Mouse (Mus musculus) v-Abl transformed pro-B cells (cell line): ENCODE measurements around the gene Madd.

Experiments
- in situ Hi-C, 2 experiments: fragments of 400-800 bp; cut with MboI; formaldehyde crosslinking; loops; one replicate each; pipeline ENCODE4 v1.15.1; 2025; ENCODE audit not compliant: unreplicated experiment in 2 of 2

The Madd gene

DNA sequence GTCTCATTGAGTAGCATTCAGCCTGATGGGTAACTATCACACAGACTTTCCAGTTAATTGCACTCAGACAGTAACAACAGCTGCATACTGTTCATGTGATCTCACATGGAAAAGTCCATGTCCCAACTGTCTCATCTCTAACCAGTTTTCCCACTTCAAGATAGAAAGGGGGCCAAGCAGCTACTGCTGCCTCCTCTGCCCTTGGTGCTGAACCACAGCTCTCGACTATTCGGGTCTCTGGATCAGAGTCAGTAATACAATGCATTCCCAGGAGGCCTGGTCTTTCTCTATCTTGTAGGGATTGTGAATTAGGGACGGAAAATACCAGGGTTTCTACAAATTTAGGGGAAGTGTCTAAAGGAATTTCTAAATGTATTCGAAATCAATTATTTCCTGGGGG, 3.8 kb downstream of the Madd start:
- in situ Hi-C loops: no loop called here

DNA sequence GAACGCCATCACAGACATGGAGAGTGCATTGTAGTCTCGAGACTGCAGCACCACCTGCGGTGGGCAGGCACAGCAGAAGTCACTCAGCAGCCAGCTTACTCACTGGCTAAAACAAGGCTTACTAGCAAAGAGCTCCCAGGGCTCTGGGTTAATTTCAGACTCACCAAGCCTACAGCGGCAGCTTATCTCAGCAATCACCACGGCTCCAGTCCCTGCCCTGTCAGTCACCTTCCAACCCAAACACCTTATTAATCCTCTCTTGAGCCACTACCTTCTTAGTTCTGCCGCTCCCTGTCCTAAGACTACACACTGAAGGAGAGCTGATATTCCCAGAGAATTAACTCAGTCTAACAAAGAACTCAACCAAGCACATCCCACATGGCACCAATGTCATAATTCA, 7.4 kb downstream of the Madd start:
- in situ Hi-C loops: no loop called here

GRCm38 (mm10) chr2:91175490-91175889, 8.1 kb downstream of the Madd start:
- in situ Hi-C loops: no loop called here

DNA sequence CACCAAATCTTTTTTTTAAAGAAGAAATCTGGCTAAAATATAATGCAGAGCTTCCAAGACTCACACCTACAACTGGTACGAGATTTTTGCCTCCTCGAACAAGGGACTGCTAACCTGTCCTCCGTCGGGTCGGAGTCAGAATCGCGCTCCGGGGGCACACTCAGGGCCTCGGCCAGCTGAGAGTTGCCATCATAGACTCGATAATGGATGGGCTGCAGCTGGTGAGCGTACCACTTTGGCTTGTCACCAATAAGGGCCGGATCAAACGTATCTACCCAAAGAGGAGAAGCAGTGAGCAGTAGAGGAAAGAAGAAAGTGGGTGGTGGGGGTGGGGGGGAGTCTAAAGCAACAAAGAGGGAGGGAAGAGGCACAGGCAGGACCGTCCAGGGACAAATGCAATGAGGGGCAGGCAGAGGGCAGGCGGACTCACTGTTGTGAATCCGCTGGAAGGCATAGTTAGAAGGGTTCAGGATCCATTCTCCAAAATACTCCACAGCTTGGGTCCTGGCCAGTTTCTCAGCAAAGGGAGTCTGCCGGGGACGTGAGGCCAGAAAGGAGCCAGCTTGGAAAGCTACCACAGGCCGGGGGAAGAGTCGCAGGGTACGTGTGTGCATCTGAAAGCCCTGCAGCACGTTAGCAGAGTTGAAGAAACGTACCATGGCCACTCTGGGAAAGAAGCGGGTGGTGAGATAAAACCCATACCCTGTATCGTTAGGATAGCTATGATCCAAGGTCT, 13.9 kb downstream of the Madd start:
- in situ Hi-C loops: loop anchor here in 1 of 2 experiments (10.0 kb wide), 1 partner anchor 405 kb away; no protein-coding TSS in a partner anchor

DNA sequence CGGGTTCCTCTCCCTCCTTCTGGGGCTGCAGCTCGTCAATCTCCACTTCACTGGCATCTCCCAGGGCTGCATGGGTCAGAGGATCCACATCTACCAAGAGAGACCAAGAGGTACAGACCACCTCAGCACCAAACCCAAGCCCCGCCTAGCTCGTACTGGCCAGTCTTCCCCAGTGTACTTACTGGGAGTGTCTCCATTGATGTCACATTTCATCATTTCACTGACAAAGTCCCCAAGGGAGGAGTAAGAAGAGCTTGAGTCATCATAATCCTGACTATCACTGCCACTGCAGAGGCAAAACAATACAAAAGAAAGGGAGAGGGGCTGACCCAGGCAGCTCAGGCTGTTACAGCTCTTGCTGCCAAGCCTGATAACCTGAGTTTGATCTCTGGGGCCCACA, 16.0 kb downstream of the Madd start:
- in situ Hi-C loops: loop anchor here in 1 of 2 experiments (10.0 kb wide), 1 partner anchor 403 kb away; no protein-coding TSS in a partner anchor

DNA sequence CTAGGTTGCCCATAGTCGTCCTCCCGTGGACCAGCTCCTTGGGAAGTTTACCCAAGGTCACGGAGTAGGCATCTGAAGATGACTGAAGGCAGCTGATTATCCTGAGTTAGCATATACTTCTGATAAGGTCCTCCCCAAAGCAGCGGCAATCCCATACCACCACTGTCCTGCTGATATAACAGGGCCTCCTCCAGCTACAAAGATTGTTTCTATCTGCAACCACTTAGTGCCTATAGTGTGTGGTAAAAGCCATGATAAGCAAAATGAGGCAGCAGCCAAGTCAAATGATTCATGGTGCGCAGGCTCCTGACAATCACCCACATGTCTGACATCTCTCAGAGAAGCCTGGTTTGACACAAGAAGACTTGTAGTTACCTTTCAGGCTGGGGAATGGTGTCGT, 18.6 kb downstream of the Madd start:
- in situ Hi-C loops: loop anchor here in 1 of 2 experiments (10.0 kb wide), 1 partner anchor 400 kb away; no protein-coding TSS in a partner anchor

- in situ Hi-C loops: loop anchor here in 1 of 2 experiments (10.0 kb wide), 1 partner anchor 399 kb away; no protein-coding TSS in a partner anchor
Observed at GRCm38 (mm10) chr2:91163532-91163931, 20.1 kb downstream of the Madd start.

DNA sequence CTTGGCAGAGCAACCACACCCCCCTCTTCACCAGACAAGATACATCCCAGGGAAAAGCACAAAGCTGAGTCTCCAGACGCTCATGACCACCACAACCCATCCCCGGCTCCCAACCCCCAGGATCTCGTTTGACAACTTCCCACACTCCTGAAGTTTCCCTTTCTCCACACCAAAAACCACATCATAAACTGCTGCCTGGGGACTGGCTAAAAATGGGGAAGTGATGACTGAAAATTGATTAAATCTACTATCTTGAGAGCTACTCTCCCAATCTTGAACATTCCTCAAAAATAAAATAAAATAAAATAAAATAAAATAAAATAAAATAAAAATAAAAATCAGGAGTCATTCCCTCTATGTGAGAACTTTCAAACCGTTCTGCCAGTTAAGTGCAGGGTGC, 20.7 kb downstream of the Madd start:
- in situ Hi-C loops: loop anchor here in 1 of 2 experiments (10.0 kb wide), 1 partner anchor 398 kb away; no protein-coding TSS in a partner anchor

DNA sequence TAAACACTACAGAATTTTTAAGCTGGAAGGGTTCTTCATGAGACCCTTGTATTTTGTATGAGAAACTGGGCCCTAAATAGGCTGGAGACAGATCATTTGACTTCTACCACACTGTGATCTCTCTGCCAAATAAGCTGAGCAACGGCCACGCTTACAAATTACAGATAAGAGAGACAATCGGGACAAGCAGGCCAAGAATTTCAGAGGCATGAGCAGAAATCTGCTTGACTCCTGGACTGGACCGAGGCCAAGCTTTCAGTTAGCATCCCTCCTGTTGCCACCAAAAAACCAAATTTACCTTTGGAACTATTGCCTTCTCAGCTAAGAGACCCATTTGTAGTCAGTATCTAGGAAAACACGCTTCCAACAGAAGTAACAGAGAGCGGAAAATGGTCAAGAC, 23.0 kb downstream of the Madd start:
- in situ Hi-C loops: loop anchor here in 1 of 2 experiments (10.0 kb wide), 1 partner anchor 396 kb away; no protein-coding TSS in a partner anchor

- in situ Hi-C loops: no loop called here
Observed at GRCm38 (mm10) chr2:91157002-91157752, 26.5 kb downstream of the Madd start.

- in situ Hi-C loops: no loop called here
Observed at GRCm38 (mm10) chr2:91154091-91154490, 29.5 kb downstream of the Madd start.

GRCm38 (mm10) chr2:91152885-91153377, 30.7 kb downstream of the Madd start:
- in situ Hi-C loops: no loop called here

GRCm38 (mm10) chr2:91151331-91151730, 32.3 kb downstream of the Madd start:
- in situ Hi-C loops: no loop called here

GRCm38 (mm10) chr2:91148101-91148500, 35.5 kb downstream of the Madd start:
- in situ Hi-C loops: no loop called here

DNA sequence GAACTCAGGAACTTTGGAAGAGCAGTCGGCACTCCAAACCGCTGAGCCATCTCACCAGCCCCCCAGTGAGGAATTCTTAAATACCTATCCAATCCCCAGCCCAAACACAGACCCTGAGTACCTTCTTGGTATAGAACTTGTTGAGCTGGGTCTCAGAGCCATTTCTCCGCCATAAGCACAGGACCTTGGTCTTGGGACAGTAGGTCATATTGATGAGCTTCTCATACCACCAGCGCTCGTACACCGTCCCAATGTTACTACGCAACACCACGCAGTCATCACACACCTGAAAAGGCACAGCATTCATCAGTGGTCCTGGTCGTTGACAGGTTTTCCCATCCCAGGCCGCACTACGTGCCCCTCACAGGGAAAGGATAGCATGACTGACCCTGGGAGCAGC, 40.2 kb downstream of the Madd start:
- in situ Hi-C loops: no loop called here

GRCm38 (mm10) chr2:91142920-91143319, 40.7 kb downstream of the Madd start:
- in situ Hi-C loops: no loop called here

DNA sequence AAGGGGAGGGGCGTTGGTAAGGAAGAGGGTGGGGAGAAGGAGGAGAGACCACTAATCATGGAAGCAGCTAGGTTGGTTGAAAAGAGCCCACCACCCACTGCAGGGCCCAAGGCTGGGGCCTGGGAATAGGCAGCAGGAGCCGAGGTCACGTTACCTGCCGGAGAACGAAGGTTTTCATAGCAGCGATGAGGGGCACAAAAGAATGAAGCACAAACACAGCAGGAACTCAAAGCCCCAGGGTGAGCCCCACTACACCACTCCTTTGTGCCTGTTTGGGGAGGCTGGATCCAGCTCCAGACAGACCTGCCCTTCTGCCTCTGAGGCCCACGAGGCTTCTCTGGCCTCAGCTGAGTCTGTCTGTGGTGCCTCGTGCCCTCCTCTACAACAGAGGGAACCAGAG, 43.9 kb downstream of the Madd start:
- in situ Hi-C loops: no loop called here

GRCm38 (mm10) chr2:91139311-91139710, 44.3 kb downstream of the Madd start:
- in situ Hi-C loops: no loop called here

DNA sequence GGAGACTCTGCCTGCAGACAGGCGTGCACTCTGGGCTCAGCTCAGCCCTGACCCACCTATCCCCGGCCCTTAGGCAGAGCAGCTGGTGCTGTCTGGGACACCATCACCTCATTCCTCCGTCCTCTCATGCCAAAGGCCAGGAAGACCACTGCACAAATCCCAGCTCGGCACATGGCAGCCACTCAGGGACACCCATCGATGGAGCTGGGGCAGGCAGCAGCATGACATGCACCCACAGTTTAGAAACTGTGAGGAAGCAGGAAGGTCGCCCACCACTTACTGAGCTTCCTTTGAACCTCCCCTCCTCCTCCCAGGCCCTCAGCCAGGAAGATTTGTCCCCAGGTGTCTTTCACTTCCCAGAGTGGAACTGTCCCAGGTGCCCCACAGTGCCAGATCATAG, 46.2 kb downstream of the Madd start:
- in situ Hi-C loops: no loop called here

DNA sequence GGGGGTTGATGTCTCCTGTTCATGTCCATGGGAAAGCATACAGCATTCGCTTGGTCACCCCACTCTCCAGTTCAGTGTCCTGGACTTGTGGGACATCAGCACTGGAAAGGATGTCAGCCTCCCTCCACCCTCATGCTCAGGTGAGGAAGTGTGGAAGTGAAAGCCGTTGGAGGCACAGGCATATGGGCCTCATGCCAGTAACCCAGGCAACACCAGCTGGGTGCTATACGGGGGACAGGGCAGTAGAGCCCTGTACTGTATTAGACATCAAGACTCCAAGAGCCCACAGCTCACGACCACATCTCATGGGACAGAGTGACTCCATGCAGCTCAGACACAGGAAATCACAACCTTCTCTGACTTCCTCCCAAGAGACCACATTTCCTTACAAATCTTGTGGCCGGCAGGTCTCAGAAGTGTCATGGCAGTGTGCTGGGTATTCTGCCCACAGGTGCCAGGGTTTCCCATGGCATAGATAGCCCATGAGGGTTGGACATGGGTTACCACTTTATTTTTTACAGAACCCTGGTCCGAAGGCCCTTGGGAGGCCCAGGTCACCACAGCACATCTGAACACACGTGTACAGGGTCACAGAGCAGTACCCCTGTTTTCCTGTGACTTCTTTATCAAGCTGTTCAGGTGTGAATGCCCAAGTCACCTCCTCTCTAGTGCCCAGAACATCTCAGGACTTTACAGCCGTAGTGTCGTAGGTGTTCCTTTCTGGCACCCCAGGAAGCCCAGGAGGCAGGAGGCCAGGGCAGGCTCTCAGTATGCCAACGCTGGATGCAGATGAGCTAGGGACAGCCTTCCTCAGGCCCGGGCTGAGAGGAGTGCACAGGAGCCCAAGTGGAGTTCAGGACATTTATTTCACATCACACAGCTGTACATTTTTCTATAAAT, 46.9 kb downstream of the Madd start:
- in situ Hi-C loops: no loop called here
